Mouse (Mus musculus) ES-E14 (cell line): ENCODE results near the gene H6pd. TPM values are rescaled to one million over a fixed set of nuclear protein-coding genes. Genes with fewer than 3 reads are reported as not detected.

Experiments used
- DNase-seq: peaks from one replicate; pipeline ENCODE4 v3.0.0-alpha.2; 2013; ENCODE audit warnings: low read depth, low spot score
- H3K27ac ChIP-seq: 2 replicates; pipeline ENCODE4 v1.5.1; 2012; ENCODE audit warnings: low read depth, mild to moderate bottlenecking, low read length, moderate library complexity, mixed read lengths; ENCODE audit not compliant: poor library complexity, insufficient read depth, severe bottlenecking
- H3K36me3 ChIP-seq: 2 replicates; pipeline ENCODE4 v1.6.1; 2012; ENCODE audit warnings: mild to moderate bottlenecking, low read length, moderate library complexity, mixed read lengths; ENCODE audit not compliant: control insufficient read depth, poor library complexity, insufficient read depth, severe bottlenecking
- H3K4me1 ChIP-seq, 2 experiments: fragments of 150-350 bp in 1 of 2; sonication (generic) in 1 of 2; 2 replicates each; pipeline ENCODE4 v1.6.1; 2012; ENCODE audit warnings: low read length in 2 of 2, mild to moderate bottlenecking in 1 of 2, mixed read lengths in 1 of 2; ENCODE audit not compliant: control insufficient read depth in 2 of 2, insufficient read depth in 2 of 2, poor library complexity in 1 of 2
- H3K4me3 ChIP-seq, 2 experiments: fragments of 150-350 bp in 1 of 2; sonication (generic) in 1 of 2; 2 replicates each; pipeline ENCODE4 v1.5.1; 2012; ENCODE audit warnings: low read length in 2 of 2, low read depth in 1 of 2, mild to moderate bottlenecking in 1 of 2, mixed read lengths in 1 of 2; ENCODE audit not compliant: insufficient read depth in 1 of 2, poor library complexity in 1 of 2, severe bottlenecking in 1 of 2
- H3K9ac ChIP-seq: 2 replicates; pipeline ENCODE4 v1.6.1; 2012; ENCODE audit warnings: low read depth, mild to moderate bottlenecking, low read length, mixed read lengths; ENCODE audit not compliant: poor library complexity, insufficient read depth, severe bottlenecking
- H3K9me3 ChIP-seq: fragments of 150-350 bp; sonication (generic); 2 replicates; pipeline ENCODE4 v1.6.1; 2012; ENCODE audit warnings: low read depth, mild to moderate bottlenecking, low read length; ENCODE audit not compliant: control insufficient read depth, insufficient read depth
- CHD2 ChIP-seq: IDR thresholded peaks from 2 replicates; pipeline ENCODE4 v1.6.1; 2014; ENCODE audit warnings: mild to moderate bottlenecking, low read depth, low read length, inconsistent platforms
- HCFC1 ChIP-seq: IDR thresholded peaks from 2 replicates; pipeline ENCODE4 v1.6.1; 2012; ENCODE audit warnings: low read length, inconsistent platforms, borderline replicate concordance; ENCODE audit not compliant: insufficient read depth
- MAFK ChIP-seq: IDR thresholded peaks from 2 replicates; pipeline ENCODE4 v1.6.1; 2014; ENCODE audit warnings: mild to moderate bottlenecking, low read depth, low read length, inconsistent platforms; ENCODE audit not compliant: insufficient read depth
- ZC3H11A ChIP-seq: IDR thresholded peaks from 2 replicates; pipeline ENCODE4 v1.6.1; 2012; ENCODE audit warnings: low read depth, mild to moderate bottlenecking, inconsistent platforms, low read length, borderline replicate concordance
- ZNF384 ChIP-seq: IDR thresholded peaks from 2 replicates; pipeline ENCODE4 v1.6.1; 2012; ENCODE audit warnings: low read depth, low read length, inconsistent platforms
- in situ Hi-C, 2 experiments: fragments of 600-800 bp; cut with MboI; formaldehyde crosslinking; loops; one replicate each; pipeline ENCODE4 v1.15.1; 2025; ENCODE audit warnings: low sequenced_read_pairs in 2 of 2, inconsistent platforms in 1 of 2; ENCODE audit not compliant: unreplicated experiment in 2 of 2
- total RNA-seq: library from RNA; depleted of rRNA; stranded (reverse); fragments of 300-350 nt; gene quantifications from 2 replicates; pipeline ENCODE4 v1.2.3, GENCODE M21; 2012

The H6pd gene
- total RNA-seq, 1 experiment, result 17.6 TPM

GRCm38 (mm10) chr4:149986671-149987417, 22.0 kb downstream of the H6pd start:
- no peak overlapping the region for H3K9ac ChIP-seq
- TF ChIP-seq ZNF384, result no peak
- no peaks in the 10 kb centered on the region for H3K9me3 ChIP-seq
- DNase-seq, result no peak
- peaks cover 2% of the 10 kb centered on the region; the same call in 1 of the 2 replicates for H3K36me3 ChIP-seq
- H3K4me3 ChIP-seq, result no peak overlapping the region
- H3K27ac ChIP-seq, result no peak overlapping the region
- peaks cover 9 to 13% of the 10 kb centered on the region in 2 experiments for H3K4me1 ChIP-seq
- in situ Hi-C loops, result no loop called here

GRCm38 (mm10) chr4:149983921-149984645, 24.7 kb downstream of the H6pd start:
- no peak overlapping the region for H3K27ac ChIP-seq
- in situ Hi-C loops, result no loop called here
- H3K36me3 ChIP-seq, result peaks cover 9% of the 10 kb centered on the region

GRCm38 (mm10) chr4:149982154-149982553, 26.7 kb downstream of the H6pd start:
- no peak overlapping the region for H3K9ac ChIP-seq
- H3K4me3 ChIP-seq, result no peak overlapping the region
- peaks cover 0 to 4% of the 10 kb centered on the region in 2 experiments; a peak in 2 of 4 replicates for H3K4me1 ChIP-seq
- in situ Hi-C loops, result no loop called here
- TF ChIP-seq CHD2 (no peak), ZNF384 (no peak), ZC3H11A (no peak), MAFK (no peak), HCFC1 (no peak)
- H3K36me3 ChIP-seq, result peaks cover 9% of the 10 kb centered on the region
- H3K27ac ChIP-seq, result no peak overlapping the region
- DNase-seq, result no peak
- H3K9me3 ChIP-seq, result no peaks in the 10 kb centered on the region

More at GRCm38 (mm10) chr4:149983921-149984645, 24.7 kb downstream of the H6pd start:
- no peak overlapping the region for H3K4me3 ChIP-seq
- no peak for TF ChIP-seq CHD2
- no peak for TF ChIP-seq ZNF384
- TF ChIP-seq MAFK, result no peak
- no peak for TF ChIP-seq HCFC1
- TF ChIP-seq ZC3H11A, result no peak
- H3K4me1 ChIP-seq, result peaks cover 3 to 4% of the 10 kb centered on the region in 2 experiments
- H3K9ac ChIP-seq, result no peak overlapping the region
- no peak for DNase-seq
- no peaks in the 10 kb centered on the region for H3K9me3 ChIP-seq

GRCm38 (mm10) chr4:149979819-149980308, 29.0 kb downstream of the H6pd start:
- H3K9me3 ChIP-seq, result no peaks in the 10 kb centered on the region
- peaks cover 0 to 4% of the 10 kb centered on the region in 2 experiments; a peak in 2 of 4 replicates for H3K4me1 ChIP-seq
- no peak overlapping the region for H3K27ac ChIP-seq
- DNase-seq, result peak; percentile 76
- peaks cover 9% of the 10 kb centered on the region for H3K36me3 ChIP-seq
- H3K9ac ChIP-seq, result no peak overlapping the region
- H3K4me3 ChIP-seq, result no peak overlapping the region
- TF ChIP-seq MAFK, result no peak
- peak; percentile 44; the same call in 1 of the 2 replicates for TF ChIP-seq ZC3H11A
- TF ChIP-seq ZNF384, result no peak
- TF ChIP-seq HCFC1, result no peak
- no peak for TF ChIP-seq CHD2
- in situ Hi-C loops, result loop anchor here in 1 of 2 experiments (10.0 kb wide), 1 partner anchor 145 kb away; no protein-coding TSS in a partner anchor
